Mouse (Mus musculus): ENCODE data around the gene Arhgap15.

DNA sequence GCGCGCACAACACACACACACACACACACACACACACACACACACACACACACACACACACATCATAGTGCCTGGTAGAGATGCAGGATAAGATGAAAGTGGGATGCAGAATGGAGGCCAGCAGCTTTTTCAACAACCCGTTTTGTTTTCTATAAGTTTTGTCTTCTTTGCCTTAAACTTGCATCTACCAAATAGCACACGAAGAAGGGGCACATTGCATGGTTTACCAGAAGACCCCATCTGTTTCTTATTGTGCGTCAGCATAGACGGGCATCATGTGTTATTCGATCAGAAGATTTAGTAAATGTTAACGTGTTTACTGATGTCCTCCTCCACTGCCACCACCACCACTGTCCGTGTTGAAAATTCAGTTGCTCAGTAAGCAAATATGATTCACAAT lies 311.7 kb downstream of the Arhgap15 start:
- no peak for TF ChIP-seq CTCF (IDR thresholded peaks at IDR 0.05; ENCODE audit: extremely low read depth, insufficient read length, insufficient replicate concordance, low read depth, low read length)
- TF ChIP-seq POLR2A (IDR thresholded peaks at IDR 0.05; ENCODE audit: low read depth, low read length) = no peak

Measured in small intestine, adult 2 months (tissue).